Mouse (Mus musculus) lung, embryonic 16.5 days (tissue): Measurements from ENCODE around the gene Nedd4. TPM values are rescaled to one million over a fixed set of nuclear protein-coding genes. Genes with fewer than 3 reads are reported as not detected.

Experiments used
- ATAC-seq: fragments of 200-750 bp; cut with Nextera tagmentation; 2 replicates; pipeline ENCODE4 v1.8.0; 2017; ENCODE audit warnings: low read depth, mild to moderate bottlenecking, moderate library complexity
- H3K27ac ChIP-seq: fragments of 300-500 bp; sonication (generic); 2 replicates; pipeline ENCODE4 v1.5.1; 2014; ENCODE audit warnings: mild to moderate bottlenecking, control low read depth, low read length
- H3K27me3 ChIP-seq: fragments of 300-500 bp; sonication (generic); 2 replicates; pipeline ENCODE4 v1.6.1; 2014; ENCODE audit warnings: low read depth, low read length, mixed read lengths; ENCODE audit not compliant: control insufficient read depth, insufficient read depth
- H3K36me3 ChIP-seq: fragments of 300-500 bp; sonication (generic); 2 replicates; pipeline ENCODE4 v1.6.1; 2014; ENCODE audit warnings: low read length; ENCODE audit not compliant: control insufficient read depth, insufficient read depth
- H3K4me1 ChIP-seq: fragments of 300-500 bp; sonication (generic); replicated peaks from 2 replicates; pipeline ENCODE4 v1.6.1; 2014; ENCODE audit warnings: low read length, mixed read lengths; ENCODE audit not compliant: control insufficient read depth, insufficient read depth
- H3K4me2 ChIP-seq: fragments of 300-500 bp; sonication (generic); 2 replicates; pipeline ENCODE4 v1.6.1; 2014; ENCODE audit warnings: low read depth, low read length, control low read depth
- H3K4me3 ChIP-seq: fragments of 300-500 bp; sonication (generic); 2 replicates; pipeline ENCODE4 v1.5.1; 2014; ENCODE audit warnings: mild to moderate bottlenecking, low read length, control low read depth
- H3K9ac ChIP-seq: fragments of 300-500 bp; sonication (generic); 2 replicates; pipeline ENCODE4 v1.6.1; 2014; ENCODE audit warnings: low read length, control low read depth
- H3K9me3 ChIP-seq: fragments of 300-500 bp; sonication (generic); 2 replicates; pipeline ENCODE4 v1.6.1; 2016; ENCODE audit warnings: low read length; ENCODE audit not compliant: control insufficient read depth
- WGBS: fragments of 180-500 bp; shearing (Covaris S2); extraction: QIAGEN DNeasy Blood & Tissue Kit; methylation state at CpG from one replicate; pipeline ENCODE4 v1.1.7; 2014; 5-methylcytosine and 5-hydroxymethylcytosine counted together
- polyA plus RNA-seq: library from polyadenylated mRNA; unstranded; fragments of >200 nt; fragmentation: Nextera tagmentation; extraction: Ambion mirVana; gene quantifications from 2 replicates; pipeline ENCODE4 v1.2.1, GENCODE M21; 2015

Gene Nedd4
- polyA plus RNA-seq, 1 experiment from 2014 or later: 678 TPM

- no peaks in the 10 kb centered on the region for H3K9me3 ChIP-seq
- no peak overlapping the region; the same call in 1 of the 2 replicates for H3K27ac ChIP-seq
- no peaks in the 10 kb centered on the region for H3K4me1 ChIP-seq
- H3K4me3 ChIP-seq: peak overlapping the region; percentile 13
- H3K4me2 ChIP-seq: peak overlapping the region; percentile 25; the same call in 1 of the 2 replicates
- WGBS: 33% methylated on average over 9 of the region's 9 CpGs
- no peaks in the 10 kb centered on the region for H3K36me3 ChIP-seq
- ATAC-seq: peak; percentile 86
- H3K27me3 ChIP-seq: no peaks in the 10 kb centered on the region
- no peak overlapping the region for H3K9ac ChIP-seq
Measured at GRCm38 (mm10) chr9:72797136-72797621, 135.0 kb downstream of the Nedd4 start.

Other genes with a start within 250 kb of the Nedd4 start
- 24.6 and 31.2 TPM in 2 replicates for gene Mns1, start 224.3 kb upstream of the Nedd4 start, polyA plus RNA-seq
- 23.5 and 26.5 TPM in 2 replicates for gene Tex9, start 170.1 kb upstream of the Nedd4 start, polyA plus RNA-seq
- gene Rfx7, start 130.1 kb upstream of the Nedd4 start, polyA plus RNA-seq: 8.1 and 8.7 TPM in 2 replicates
- 0.34 and 0.40 TPM in 2 replicates for gene Prtg, start 144.5 kb downstream of the Nedd4 start, polyA plus RNA-seq